Comparison of ENCODE assay signal across 20 mouse cellular contexts in the genomic region with DNA sequence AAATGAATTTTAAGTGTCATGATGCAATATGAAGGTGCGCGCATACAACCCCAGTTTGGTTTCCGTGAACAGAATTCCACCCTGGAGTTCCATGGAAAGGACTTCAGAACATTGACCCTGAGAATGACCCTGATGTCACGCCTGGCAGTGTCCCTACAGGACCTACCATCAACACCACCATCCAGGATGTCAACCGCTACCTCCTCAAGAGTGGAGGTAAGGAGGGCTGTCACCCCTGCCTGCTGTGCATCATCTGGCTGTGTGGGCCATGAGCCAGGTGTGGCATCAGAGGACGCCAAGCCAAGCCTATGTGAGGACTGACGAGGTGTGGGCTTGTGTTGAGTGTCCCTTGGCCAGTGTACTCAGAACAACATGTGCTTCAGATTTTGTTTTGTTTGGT. TPM values are rescaled to one million over a fixed set of nuclear protein-coding genes. Genes with fewer than 3 reads are reported as not detected.
"Had no signal": no experiment of that assay in that cellular context is flagged by ENCODE, and none has a peak within 500 bp of the region (broad histone marks: within the 10 kb centered on the region; RNA-seq: fewer than 3 reads in every experiment).

No protein-coding gene starts in this region.

- H3K27ac ChIP-seq: neural tube, embryonic 12.5 days; neural tube, embryonic 13.5 days; neural tube, embryonic 15.5 days; stomach, embryonic 15.5 days; stomach, postnatal 0 days had no signal

- DNase-seq: retina, postnatal 1 day; right cerebral cortex, adult 18-20 months; right cerebral cortex, postnatal 14 days; right cerebral cortex, postnatal 25 days; right cerebral cortex, postnatal 4 days; spleen, adult 18-20 months; thymus, adult 18-20 months; thymus, adult 2 months; thymus, postnatal 14 days; thymus, postnatal 25 days; thymus, postnatal 36 days; thymus, postnatal 4 days had no signal

- H3K4me1 ChIP-seq: neural tube, embryonic 12.5 days; neural tube, embryonic 13.5 days; neural tube, embryonic 15.5 days; stomach, embryonic 15.5 days had no signal

- H3K27me3 ChIP-seq: neural tube, embryonic 12.5 days; neural tube, embryonic 13.5 days; neural tube, embryonic 15.5 days; stomach, embryonic 15.5 days had no signal

- H3K9me3 ChIP-seq: neural tube, embryonic 12.5 days; neural tube, embryonic 13.5 days; neural tube, embryonic 15.5 days; stomach, embryonic 15.5 days had no signal

- H3K4me3 ChIP-seq: neural tube, embryonic 12.5 days; neural tube, embryonic 13.5 days; neural tube, embryonic 15.5 days; stomach, embryonic 15.5 days had no signal

RNA-seq across cellular contexts. Expression of gene 6030468B19Rik, which starts 41.6 kb away (rescaled TPM):
- polyA plus RNA-seq: neural tube, embryonic 14.5 days; neural tube, embryonic 15.5 days; stomach, postnatal 0 days; urinary bladder, adult 2 months had no signal

RNA-seq across cellular contexts. Expression of gene Gm20708, which starts 53.6 kb away (rescaled TPM):
- polyA plus RNA-seq: neural tube, embryonic 11.5 days; neural tube, embryonic 12.5 days; thymus, adult 2 months; urinary bladder, adult 2 months had no signal
